Mouse (Mus musculus) liver, adult 2 months (tissue): ENCODE measurements at regions not wholly inside any gene's neighbourhood (a gene's known extent, or its start where the extent isn't known, plus 50 kb on each side); places are given as distances from the start of the nearest gene placed in this dataset.

Experiments
- DNase-seq: peaks from one replicate; pipeline ENCODE4 v3.0.0-alpha.2; 2011; ENCODE audit warnings: low read depth, low spot score; ENCODE audit errors: extremely low read depth
- H3K27ac ChIP-seq: fragments of 200-500 bp; replicated peaks from 2 replicates; pipeline ENCODE4 v1.5.1; 2012; ENCODE audit warnings: low read depth, mild to moderate bottlenecking, control low read depth, inconsistent platforms, low read length; ENCODE audit not compliant: insufficient read depth
- H3K27me3 ChIP-seq: fragments of 200-500 bp; 2 replicates; pipeline ENCODE4 v1.6.1; 2012; ENCODE audit warnings: mild to moderate bottlenecking, moderate library complexity, low read length, inconsistent platforms; ENCODE audit not compliant: control insufficient read depth, insufficient read depth
- H3K36me3 ChIP-seq: fragments of 200-500 bp; 2 replicates; pipeline ENCODE4 v1.6.1; 2012; ENCODE audit warnings: low read length, inconsistent platforms; ENCODE audit not compliant: control insufficient read depth, insufficient read depth
- H3K4me1 ChIP-seq: fragments of 200-500 bp; 2 replicates; pipeline ENCODE4 v1.6.1; 2011; ENCODE audit warnings: low read length; ENCODE audit not compliant: control insufficient read depth, insufficient read depth
- H3K4me3 ChIP-seq: fragments of 200-500 bp; 2 replicates; pipeline ENCODE4 v1.5.1; 2011; ENCODE audit warnings: low read depth, mild to moderate bottlenecking, control low read depth, low read length, moderate library complexity; ENCODE audit not compliant: insufficient read depth
- H3K79me2 ChIP-seq: fragments of 200-500 bp; 2 replicates; pipeline ENCODE4 v1.6.1; 2012; ENCODE audit warnings: inconsistent platforms, mild to moderate bottlenecking, low read length, moderate library complexity; ENCODE audit not compliant: control insufficient read depth, insufficient read depth
- H3K9ac ChIP-seq: fragments of 200-500 bp; 2 replicates; pipeline ENCODE4 v1.6.1; 2012; ENCODE audit warnings: low read depth, mild to moderate bottlenecking, control low read depth, inconsistent platforms, low read length
- CTCF ChIP-seq: fragments of 200-500 bp; IDR thresholded peaks from 2 replicates; pipeline ENCODE4 v1.5.1; 2011; ENCODE audit warnings: low read depth, low read length, control low read depth
- POLR2A ChIP-seq: fragments of 200-500 bp; IDR thresholded peaks from 2 replicates; pipeline ENCODE4 v1.6.1; 2011; ENCODE audit warnings: low read length, control low read depth; ENCODE audit not compliant: insufficient read depth; ENCODE audit errors: extremely low read depth
- WGBS: fragments of 180-500 bp; shearing (Covaris S2); methylation state at CpG from one replicate; pipeline ENCODE4 v1.1.7; 2018; 5-methylcytosine and 5-hydroxymethylcytosine counted together

GRCm38 (mm10) chr4:12620059-12620755, 448.4 kb upstream of the Fam92a start:
- 52% methylated on average over 4 of the region's 4 CpGs for WGBS

DNA sequence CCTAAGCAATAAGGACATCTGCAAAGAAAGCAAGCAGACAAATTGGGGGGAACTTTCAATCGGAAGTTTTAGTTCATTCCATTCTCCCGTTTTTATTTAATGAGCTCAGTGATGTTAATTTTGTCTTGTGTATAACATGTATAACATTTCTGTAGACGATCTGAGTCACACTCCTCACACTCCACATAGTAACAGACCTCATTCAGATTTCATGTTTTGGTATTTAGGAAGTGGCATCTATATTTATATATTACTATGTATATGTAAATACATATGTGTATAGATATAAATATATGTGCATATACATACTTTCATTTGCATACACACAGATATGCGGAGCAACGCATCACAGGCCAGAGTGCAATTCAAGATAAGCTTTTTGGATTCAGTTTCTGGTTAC, 444.9 kb upstream of the Fam92a start:
- 81% methylated on average over 5 of the region's 5 CpGs for WGBS
- H3K36me3 ChIP-seq = no peaks in the 10 kb centered on the region
- no peak overlapping the region for H3K9ac ChIP-seq
- no peak overlapping the region for H3K4me3 ChIP-seq
- DNase-seq = no peak
- no peaks in the 10 kb centered on the region for H3K4me1 ChIP-seq
- TF ChIP-seq CTCF (no peak), POLR2A (no peak)
- no peak overlapping the region for H3K27ac ChIP-seq
- no peaks in the 10 kb centered on the region for H3K27me3 ChIP-seq
- H3K79me2 ChIP-seq = no peaks in the 10 kb centered on the region

More at GRCm38 (mm10) chr4:12620059-12620755, 448.4 kb upstream of the Fam92a start:
- TF ChIP-seq CTCF (no peak), POLR2A (no peak)
- Histone ChIP-seq H3K36me3 (no peaks in the 10 kb centered on the region), H3K9ac (no peak overlapping the region), H3K27me3 (no peaks in the 10 kb centered on the region), H3K79me2 (no peaks in the 10 kb centered on the region), H3K4me3 (no peak overlapping the region), H3K4me1 (no peaks in the 10 kb centered on the region), H3K27ac (no peak overlapping the region)
- DNase-seq = no peak

- H3K27ac ChIP-seq = no peak overlapping the region
- H3K79me2 ChIP-seq = no peaks in the 10 kb centered on the region
- TF ChIP-seq POLR2A = no peak
- TF ChIP-seq CTCF = no peak
- WGBS = 77% methylated on average over 5 of the region's 5 CpGs
- DNase-seq = no peak
- no peaks in the 10 kb centered on the region for H3K27me3 ChIP-seq
- no peaks in the 10 kb centered on the region for H3K4me1 ChIP-seq
- H3K36me3 ChIP-seq = no peaks in the 10 kb centered on the region
- H3K9ac ChIP-seq = no peak overlapping the region
- no peak overlapping the region for H3K4me3 ChIP-seq
Measured at GRCm38 (mm10) chr4:12611511-12611910, 439.7 kb upstream of the Fam92a start.

GRCm38 (mm10) chr4:12601165-12601919, 429.5 kb upstream of the Fam92a start:
- no peaks in the 10 kb centered on the region for H3K4me1 ChIP-seq
- no peak for DNase-seq
- no peaks in the 10 kb centered on the region for H3K27me3 ChIP-seq
- no peak overlapping the region for H3K4me3 ChIP-seq
- no peak overlapping the region for H3K27ac ChIP-seq
- no peaks in the 10 kb centered on the region for H3K79me2 ChIP-seq
- H3K9ac ChIP-seq = no peak overlapping the region
- WGBS = 88% methylated on average over 15 of the region's 15 CpGs
- TF ChIP-seq POLR2A (no peak), CTCF (no peak)
- no peaks in the 10 kb centered on the region for H3K36me3 ChIP-seq

DNA sequence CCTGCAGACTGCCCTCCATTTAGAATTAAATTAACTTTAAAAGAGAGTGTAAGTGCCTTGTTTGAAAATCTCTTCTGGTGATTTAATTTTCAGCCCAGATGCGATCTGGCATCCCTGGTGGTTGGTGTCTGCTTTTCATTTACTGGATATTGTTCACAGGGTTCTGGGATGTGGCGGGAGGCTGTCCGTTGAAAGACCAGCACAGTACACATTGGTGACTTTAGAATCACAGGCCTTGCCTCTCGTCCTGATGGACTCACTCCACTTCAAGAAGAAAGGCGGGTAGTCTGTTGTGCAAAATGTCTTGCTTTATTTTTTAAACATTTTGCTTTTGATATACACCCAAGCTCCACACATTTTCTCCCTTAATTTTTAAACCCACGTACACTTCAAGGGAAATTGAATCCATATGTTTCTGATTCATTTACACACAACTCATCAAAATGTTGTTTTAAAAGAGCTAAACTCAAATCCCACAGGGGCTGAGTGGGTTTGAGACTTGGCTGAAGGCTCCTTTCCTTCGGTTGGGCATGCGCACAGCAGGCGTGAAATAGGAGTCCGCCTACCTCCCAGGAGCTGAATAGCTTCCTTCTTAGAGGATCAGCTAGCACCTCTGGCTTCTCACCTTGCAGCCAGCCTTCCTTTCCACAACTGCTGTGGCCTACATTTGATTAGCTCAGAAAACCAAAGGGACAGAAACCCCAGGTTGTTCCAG, 424.1 kb upstream of the Fam92a start:
- no peaks in the 10 kb centered on the region for H3K27me3 ChIP-seq
- DNase-seq = no peak
- H3K27ac ChIP-seq = no peak overlapping the region
- no peaks in the 10 kb centered on the region for H3K4me1 ChIP-seq
- H3K4me3 ChIP-seq = no peak overlapping the region
- no peaks in the 10 kb centered on the region for H3K79me2 ChIP-seq
- no peak overlapping the region for H3K9ac ChIP-seq
- TF ChIP-seq CTCF (no peak), POLR2A (no peak)
- no peaks in the 10 kb centered on the region for H3K36me3 ChIP-seq
- 78% methylated on average over 10 of the region's 10 CpGs for WGBS

- Histone ChIP-seq H3K4me1 (no peaks in the 10 kb centered on the region), H3K27me3 (no peaks in the 10 kb centered on the region), H3K9ac (no peak overlapping the region), H3K36me3 (no peaks in the 10 kb centered on the region), H3K27ac (no peak overlapping the region), H3K79me2 (no peaks in the 10 kb centered on the region), H3K4me3 (no peak overlapping the region)
- 75% methylated on average over 3 of the region's 3 CpGs for WGBS
- TF ChIP-seq POLR2A = no peak
- no peak for TF ChIP-seq CTCF
- no peak for DNase-seq
Measured at GRCm38 (mm10) chr4:12592973-12593372, 421.2 kb upstream of the Fam92a start.
